Mouse (Mus musculus): ENCODE measurements at regions not wholly inside any gene's neighbourhood (a gene's known extent, or its start where the extent isn't known, plus 50 kb on each side); places are given as distances from the start of the nearest gene placed in this dataset.

DNA sequence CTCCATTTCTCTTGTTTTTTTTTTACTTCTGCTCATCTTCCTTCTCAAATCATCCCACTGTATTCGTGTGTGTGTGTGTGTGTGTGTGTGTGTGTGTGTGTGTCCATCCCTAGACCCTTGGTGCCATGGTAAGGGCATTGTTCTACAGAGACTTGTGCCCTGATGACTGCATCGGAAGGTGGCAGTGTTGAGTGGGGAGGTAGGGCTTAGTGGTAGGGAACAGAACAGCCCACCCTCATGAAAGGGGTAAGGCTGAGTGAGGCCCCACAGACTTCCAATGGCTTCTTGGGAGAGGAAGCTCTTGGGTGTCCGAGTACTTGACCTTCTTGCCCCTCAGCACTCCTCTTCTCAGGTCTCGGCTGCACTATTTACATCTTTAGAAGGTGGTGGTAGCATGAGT, 100.3 kb downstream of the Tmco5 start:
- no peak for DNase-seq (ENCODE audit: low read depth in 3 of 3, low spot score in 3 of 3)
- H3K36me3 ChIP-seq (replicated peaks; ENCODE audit: control insufficient read depth, insufficient read depth, low read depth): no peaks in the 10 kb centered on the region
- WGBS (ENCODE audit: insufficient replicate concordance): 64% methylated on average over 4 of the region's 4 CpGs
- H3K4me2 ChIP-seq (ENCODE audit: low read depth): no peak overlapping the region
- no peak overlapping the region for H3K27ac ChIP-seq
- no peak overlapping the region for H3K4me3 ChIP-seq (ENCODE audit: insufficient read depth in 1 of 2, low read depth in 2 of 2, low read length in 2 of 2)
- H3K9ac ChIP-seq (replicated peaks): no peak overlapping the region
- ATAC-seq (ENCODE audit: insufficient read depth): no peak
- no peaks in the 10 kb centered on the region for H3K9me3 ChIP-seq (ENCODE audit: control insufficient read depth, low read length)
- peaks cover 0 to 6% of the 10 kb centered on the region in 2 experiments; a peak in 2 of 4 replicates for H3K4me1 ChIP-seq (replicated peaks; ENCODE audit: control insufficient read depth in 2 of 2, insufficient read depth in 2 of 2, low read length in 1 of 2)
- TF ChIP-seq EP300 (IDR thresholded peaks at IDR 0.05; ENCODE audit: low read depth) (no peak), CTCF (IDR thresholded peaks at IDR 0.05; ENCODE audit: low read depth) (no peak)
- H3K27me3 ChIP-seq (ENCODE audit: control insufficient read depth, insufficient read depth, low read length): peaks cover 19% of the 10 kb centered on the region

DNA sequence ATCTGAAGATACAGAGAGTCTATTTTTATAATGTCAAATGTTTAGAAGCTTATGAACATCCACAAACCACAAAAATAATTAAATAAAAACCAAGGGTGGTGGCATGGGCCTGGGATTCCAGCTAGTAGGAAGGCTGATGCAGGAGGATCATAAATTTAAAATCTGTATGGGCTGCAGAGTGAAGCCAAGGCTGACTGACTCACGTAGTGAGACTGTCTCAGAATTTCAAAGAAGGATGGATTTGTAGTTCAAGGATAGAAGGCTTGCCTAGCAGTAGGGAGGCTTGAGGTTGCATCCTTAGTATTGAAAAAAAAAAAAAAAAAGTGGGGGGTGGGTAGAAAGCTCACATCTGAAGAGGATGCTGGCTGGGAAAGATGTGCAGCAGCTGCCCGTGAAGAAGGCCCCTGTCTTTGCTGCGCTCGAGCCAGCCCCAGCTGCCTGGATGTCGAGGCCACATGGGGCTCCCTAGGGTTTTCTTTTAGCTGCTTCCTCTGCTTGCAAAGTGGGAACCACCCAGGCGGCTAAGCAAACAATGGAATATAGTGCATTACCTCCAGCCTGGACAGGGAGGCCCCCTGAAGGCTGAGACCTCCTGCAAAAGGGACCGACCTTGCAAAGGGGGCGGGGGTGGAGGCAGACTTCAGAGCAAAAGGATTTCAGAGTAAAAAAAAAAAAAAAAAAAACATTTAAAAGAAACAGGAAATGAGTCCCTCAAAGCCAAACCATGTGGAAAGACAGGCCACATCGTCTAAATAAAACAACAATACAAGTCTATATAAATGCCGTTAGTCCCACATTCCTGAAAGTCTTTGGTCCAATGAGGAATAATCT, 101.3 kb downstream of the Tmco5 start:
- peaks cover 0 to 8% of the 10 kb centered on the region in 2 experiments; a peak in 2 of 4 replicates for H3K4me1 ChIP-seq (replicated peaks; ENCODE audit: control insufficient read depth in 2 of 2, insufficient read depth in 2 of 2, low read length in 1 of 2)
- H3K9me3 ChIP-seq (ENCODE audit: control insufficient read depth, low read length): no peaks in the 10 kb centered on the region
- no peak overlapping the region for H3K4me3 ChIP-seq (ENCODE audit: insufficient read depth in 1 of 2, low read depth in 2 of 2, low read length in 2 of 2)
- H3K4me2 ChIP-seq (ENCODE audit: low read depth): no peak overlapping the region
- ATAC-seq (ENCODE audit: insufficient read depth): no peak
- peaks cover 17% of the 10 kb centered on the region for H3K27me3 ChIP-seq (ENCODE audit: control insufficient read depth, insufficient read depth, low read length)
- TF ChIP-seq EP300 (IDR thresholded peaks at IDR 0.05; ENCODE audit: low read depth): no peak
- TF ChIP-seq CTCF (IDR thresholded peaks at IDR 0.05; ENCODE audit: low read depth): no peak
- H3K9ac ChIP-seq (replicated peaks): no peak overlapping the region
- no peak for DNase-seq (ENCODE audit: low read depth in 3 of 3, low spot score in 3 of 3)
- H3K36me3 ChIP-seq (replicated peaks; ENCODE audit: control insufficient read depth, insufficient read depth, low read depth): no peaks in the 10 kb centered on the region
- no peak overlapping the region for H3K27ac ChIP-seq
- 30% methylated on average over 10 of the region's 10 CpGs for WGBS (ENCODE audit: insufficient replicate concordance)

DNA sequence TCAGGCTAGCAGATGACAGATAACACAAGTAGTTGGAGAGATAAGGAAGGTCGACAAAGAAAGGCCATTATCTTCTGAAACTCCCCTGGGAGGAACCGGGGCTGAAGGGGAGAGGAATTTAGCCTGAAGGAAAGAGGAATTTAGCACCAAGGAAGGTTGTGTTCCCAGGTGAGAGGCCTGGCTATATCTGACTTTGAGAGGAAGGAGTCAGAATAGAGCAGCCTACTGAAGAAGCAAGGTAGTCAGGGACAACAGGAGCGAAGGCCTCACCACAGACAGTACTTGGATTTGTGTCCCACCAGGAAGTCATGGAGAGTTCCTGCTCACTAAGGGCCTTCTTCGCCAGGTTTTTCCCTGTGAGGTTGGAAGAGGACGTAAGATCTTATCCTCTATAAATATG, 102.2 kb downstream of the Tmco5 start:
- no peak overlapping the region for H3K9ac ChIP-seq (replicated peaks)
- H3K9me3 ChIP-seq (ENCODE audit: control insufficient read depth, low read length): no peaks in the 10 kb centered on the region
- no peak overlapping the region for H3K4me3 ChIP-seq (ENCODE audit: insufficient read depth in 1 of 2, low read depth in 2 of 2, low read length in 2 of 2)
- no peak overlapping the region for H3K4me2 ChIP-seq (ENCODE audit: low read depth)
- WGBS (ENCODE audit: insufficient replicate concordance): 42% methylated on average over 5 of the region's 5 CpGs
- DNase-seq (ENCODE audit: low read depth in 3 of 3, low spot score in 3 of 3) (no peak), ATAC-seq (ENCODE audit: insufficient read depth) (no peak)
- H3K4me1 ChIP-seq (replicated peaks; ENCODE audit: control insufficient read depth in 2 of 2, insufficient read depth in 2 of 2, low read length in 1 of 2): peaks cover 0 to 8% of the 10 kb centered on the region in 2 experiments; a peak in 2 of 4 replicates
- TF ChIP-seq CTCF (IDR thresholded peaks at IDR 0.05; ENCODE audit: low read depth) (no peak), EP300 (IDR thresholded peaks at IDR 0.05; ENCODE audit: low read depth) (no peak)
- H3K36me3 ChIP-seq (replicated peaks; ENCODE audit: control insufficient read depth, insufficient read depth, low read depth): no peaks in the 10 kb centered on the region
- H3K27ac ChIP-seq: no peak overlapping the region
- peaks cover 8% of the 10 kb centered on the region for H3K27me3 ChIP-seq (ENCODE audit: control insufficient read depth, insufficient read depth, low read length)

GRCm38 (mm10) chr2:116983351-116983750, 104.9 kb downstream of the Tmco5 start:
- no peaks in the 10 kb centered on the region for H3K27me3 ChIP-seq (ENCODE audit: control insufficient read depth, insufficient read depth, low read length)
- peaks cover 0 to 2% of the 10 kb centered on the region in 2 experiments; a peak in 1 of 4 replicates for H3K4me1 ChIP-seq (replicated peaks; ENCODE audit: control insufficient read depth in 2 of 2, insufficient read depth in 2 of 2, low read length in 1 of 2)
- H3K4me2 ChIP-seq (ENCODE audit: low read depth): no peak overlapping the region
- ATAC-seq (ENCODE audit: insufficient read depth): no peak
- no peak overlapping the region for H3K9ac ChIP-seq (replicated peaks)
- no peak for DNase-seq (ENCODE audit: low read depth in 3 of 3, low spot score in 3 of 3)
- TF ChIP-seq CTCF (IDR thresholded peaks at IDR 0.05; ENCODE audit: low read depth): no peak
- no peak for TF ChIP-seq EP300 (IDR thresholded peaks at IDR 0.05; ENCODE audit: low read depth)
- no peaks in the 10 kb centered on the region for H3K9me3 ChIP-seq (ENCODE audit: control insufficient read depth, low read length)
- no peaks in the 10 kb centered on the region for H3K36me3 ChIP-seq (replicated peaks; ENCODE audit: control insufficient read depth, insufficient read depth, low read depth)
- H3K4me3 ChIP-seq (ENCODE audit: insufficient read depth in 1 of 2, low read depth in 2 of 2, low read length in 2 of 2): no peak overlapping the region
- no peak overlapping the region for H3K27ac ChIP-seq
- 66% methylated on average over 5 of the region's 5 CpGs for WGBS (ENCODE audit: insufficient replicate concordance)

DNA sequence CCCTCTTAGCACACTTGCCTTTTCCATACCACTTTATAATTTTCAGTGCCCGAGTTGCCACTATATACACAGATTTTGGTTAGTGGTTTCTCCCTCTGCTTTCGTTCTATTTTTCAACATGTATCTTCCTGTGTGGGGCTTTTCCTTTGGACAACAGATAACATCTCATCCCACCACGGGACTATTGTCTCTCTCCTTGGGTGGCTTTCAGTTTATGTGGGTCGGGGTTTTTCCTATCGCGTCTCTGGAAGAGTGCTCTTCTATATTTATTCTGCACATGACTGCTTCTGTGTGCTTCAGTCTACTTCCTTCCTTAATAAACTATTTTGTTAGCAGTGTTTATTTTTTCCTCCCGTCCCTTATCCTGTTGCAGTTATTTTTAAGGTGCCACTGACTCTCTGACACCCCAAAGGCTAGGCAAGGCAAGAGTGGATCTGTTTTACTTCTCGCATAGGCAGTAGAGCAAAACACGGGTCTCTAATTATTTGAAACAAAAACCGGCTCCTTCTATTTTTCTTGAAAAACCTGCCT, 105.4 kb downstream of the Tmco5 start:
- H3K9me3 ChIP-seq (ENCODE audit: control insufficient read depth, low read length): no peaks in the 10 kb centered on the region
- no peak overlapping the region for H3K4me3 ChIP-seq (ENCODE audit: insufficient read depth in 1 of 2, low read depth in 2 of 2, low read length in 2 of 2)
- no peaks in the 10 kb centered on the region for H3K27me3 ChIP-seq (ENCODE audit: control insufficient read depth, insufficient read depth, low read length)
- ATAC-seq (ENCODE audit: insufficient read depth): no peak
- TF ChIP-seq EP300 (IDR thresholded peaks at IDR 0.05; ENCODE audit: low read depth) (no peak), CTCF (IDR thresholded peaks at IDR 0.05; ENCODE audit: low read depth) (no peak)
- no peak overlapping the region for H3K9ac ChIP-seq (replicated peaks)
- H3K27ac ChIP-seq: no peak overlapping the region
- peaks cover 0 to 2% of the 10 kb centered on the region in 2 experiments; a peak in 1 of 4 replicates for H3K4me1 ChIP-seq (replicated peaks; ENCODE audit: control insufficient read depth in 2 of 2, insufficient read depth in 2 of 2, low read length in 1 of 2)
- WGBS (ENCODE audit: insufficient replicate concordance): 23% methylated on average over 10 of the region's 10 CpGs
- no peaks in the 10 kb centered on the region for H3K36me3 ChIP-seq (replicated peaks; ENCODE audit: control insufficient read depth, insufficient read depth, low read depth)
- H3K4me2 ChIP-seq (ENCODE audit: low read depth): no peak overlapping the region
- no peak for DNase-seq (ENCODE audit: low read depth in 3 of 3, low spot score in 3 of 3)
